Mouse (Mus musculus) neural tube, embryonic 14.5 days (tissue): ENCODE measurements around the gene Fgf15. TPM values are rescaled to one million over a fixed set of nuclear protein-coding genes. Genes with fewer than 3 reads are reported as not detected.

ENCODE experiments used
- polyA plus RNA-seq: library from polyadenylated mRNA; unstranded; fragments of >200 nt; fragmentation: Nextera tagmentation; extraction: Ambion mirVana; gene quantifications from 2 replicates; pipeline ENCODE4 v1.2.1, GENCODE M21; 2014

The Fgf15 gene
- polyA plus RNA-seq, 1 experiment from 2014 or later: 11.9 TPM

Other genes starting within 250 kb of the Fgf15 start
- 3.7 and 5.3 TPM in 2 replicates for gene Ano1, start 144.6 kb upstream of the Fgf15 start, polyA plus RNA-seq
- gene Fgf3, start 58.4 kb upstream of the Fgf15 start, polyA plus RNA-seq: 0.39 and 0.59 TPM in 2 replicates
- not detected in 2 replicates for gene Fgf4, start 49.2 kb upstream of the Fgf15 start, polyA plus RNA-seq
- gene LTO1, start 18.6 kb downstream of the Fgf15 start, polyA plus RNA-seq: 22.4 and 25.8 TPM in 2 replicates
- gene Ccnd1, start 43.4 kb downstream of the Fgf15 start, polyA plus RNA-seq: 12.1 and 17.9 TPM in 2 replicates